Mouse (Mus musculus): ENCODE measurements around the gene Dbndd2. TPM values are rescaled to one million over a fixed set of nuclear protein-coding genes. Genes with fewer than 3 reads are reported as not detected.

Dbndd2 gene
- polyA plus RNA-seq, 1 experiment: 24.8 TPM

DNA sequence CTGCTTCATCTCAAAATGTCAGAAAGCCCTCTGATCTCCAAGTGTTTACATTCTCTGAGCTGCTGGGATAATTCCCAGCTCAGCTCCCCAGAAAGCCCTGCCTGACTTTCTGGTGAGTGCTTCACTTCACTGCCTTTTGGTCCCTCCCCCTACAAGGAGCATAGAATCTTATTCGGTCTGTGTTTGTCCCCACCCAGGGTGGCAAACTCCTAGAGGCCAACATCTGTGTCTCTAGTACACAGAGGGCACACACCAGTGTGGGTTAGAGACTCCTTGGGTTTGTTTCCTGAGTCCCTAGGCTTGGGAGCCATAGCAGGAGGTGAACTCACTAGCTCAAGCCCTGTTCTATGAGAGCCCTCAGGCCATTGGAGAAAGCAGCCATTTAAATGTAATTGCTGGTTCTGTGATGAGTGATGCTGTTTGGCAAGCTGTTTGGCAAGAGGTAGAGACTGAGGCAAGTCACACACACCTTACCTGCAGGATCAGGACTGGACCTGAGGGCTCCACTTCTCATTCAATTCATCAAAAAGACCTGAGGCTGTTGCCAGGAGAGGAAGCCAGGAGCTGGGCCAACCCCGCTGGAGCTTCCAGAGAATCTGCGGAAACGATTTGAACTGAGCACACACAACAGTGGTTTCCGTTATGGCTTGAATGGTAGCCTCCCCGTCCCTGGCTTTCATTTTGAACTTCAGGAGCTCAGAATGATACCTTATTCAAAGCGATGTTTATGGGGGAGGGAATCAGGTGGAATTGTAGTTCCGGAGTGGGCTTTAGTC, 54.9 kb downstream of the Dbndd2 start:
- H3K4me1 ChIP-seq (replicated peaks; ENCODE audit: control insufficient read depth, insufficient read depth, low read length): peaks cover 6% of the 10 kb centered on the region
- H3K27me3 ChIP-seq (ENCODE audit: control insufficient read depth, insufficient read depth, low read length): no peaks in the 10 kb centered on the region
- no peaks in the 10 kb centered on the region for H3K36me3 ChIP-seq (ENCODE audit: control insufficient read depth, insufficient read depth, low read length)
- WGBS: 38% methylated on average over 8 of the region's 8 CpGs
- H3K4me3 ChIP-seq (ENCODE audit: control insufficient read depth, insufficient read depth, low read length): no peak overlapping the region
- DNase-seq: no peak
- H3K27ac ChIP-seq (ENCODE audit: control insufficient read depth, insufficient read depth, low read length): no peak overlapping the region
- TF ChIP-seq CTCF (IDR thresholded peaks at IDR 0.05; ENCODE audit: borderline replicate concordance, control insufficient read depth, extremely low read depth, insufficient read depth, low read length, poor library complexity) (no peak), POLR2A (IDR thresholded peaks at IDR 0.05; ENCODE audit: control insufficient read depth, extremely low read depth, insufficient read depth, low read length, poor library complexity) (no peak)

- no peak overlapping the region for H3K4me3 ChIP-seq (ENCODE audit: control insufficient read depth, insufficient read depth, low read length)
- peaks cover 6% of the 10 kb centered on the region for H3K4me1 ChIP-seq (replicated peaks; ENCODE audit: control insufficient read depth, insufficient read depth, low read length)
- DNase-seq: no peak
- no peaks in the 10 kb centered on the region for H3K36me3 ChIP-seq (ENCODE audit: control insufficient read depth, insufficient read depth, low read length)
- H3K27ac ChIP-seq (ENCODE audit: control insufficient read depth, insufficient read depth, low read length): no peak overlapping the region
- H3K27me3 ChIP-seq (ENCODE audit: control insufficient read depth, insufficient read depth, low read length): no peaks in the 10 kb centered on the region
- TF ChIP-seq CTCF (IDR thresholded peaks at IDR 0.05; ENCODE audit: borderline replicate concordance, control insufficient read depth, extremely low read depth, insufficient read depth, low read length, poor library complexity): no peak
- 95% methylated on average over 5 of the region's 5 CpGs for WGBS
Observed at GRCm38 (mm10) chr2:164542132-164542531, 56.2 kb downstream of the Dbndd2 start.

DNA sequence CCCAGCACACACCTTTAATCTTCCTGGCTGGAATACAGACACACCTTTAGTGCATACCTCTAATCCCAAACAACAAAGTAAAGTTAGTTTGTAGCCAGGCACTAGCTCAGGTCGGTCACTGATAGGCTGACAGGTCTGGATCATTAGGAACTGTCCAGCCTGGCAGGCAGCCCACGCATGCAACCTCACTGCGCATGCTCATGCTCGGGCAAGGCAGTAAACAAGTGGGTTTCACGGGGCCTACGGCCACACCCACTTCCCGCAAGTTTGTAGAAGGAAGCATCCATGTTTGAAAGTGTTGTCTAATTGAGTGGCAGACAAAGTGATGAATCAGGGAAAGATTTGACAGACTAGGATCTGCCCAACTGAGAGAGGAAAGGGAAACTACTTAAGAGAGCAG, 56.7 kb downstream of the Dbndd2 start:
- Histone ChIP-seq H3K27me3 (ENCODE audit: control insufficient read depth, insufficient read depth, low read length) (no peaks in the 10 kb centered on the region), H3K4me3 (ENCODE audit: control insufficient read depth, insufficient read depth, low read length) (no peak overlapping the region), H3K4me1 (replicated peaks; ENCODE audit: control insufficient read depth, insufficient read depth, low read length) (peaks cover 6% of the 10 kb centered on the region), H3K36me3 (ENCODE audit: control insufficient read depth, insufficient read depth, low read length) (no peaks in the 10 kb centered on the region), H3K27ac (ENCODE audit: control insufficient read depth, insufficient read depth, low read length) (no peak overlapping the region)
- no peak for TF ChIP-seq CTCF (IDR thresholded peaks at IDR 0.05; ENCODE audit: borderline replicate concordance, control insufficient read depth, extremely low read depth, insufficient read depth, low read length, poor library complexity)
- TF ChIP-seq POLR2A (IDR thresholded peaks at IDR 0.05; ENCODE audit: control insufficient read depth, extremely low read depth, insufficient read depth, low read length, poor library complexity): no peak
- WGBS: 89% methylated on average over 7 of the region's 7 CpGs
- no peak for DNase-seq

Other genes starting within 250 kb of the Dbndd2 start
- gene Svs2, start 247.6 kb upstream of the Dbndd2 start, polyA plus RNA-seq (2012; rRNA removed): not detected in 2 replicates
- gene Svs3b, start 229.5 kb upstream of the Dbndd2 start, polyA plus RNA-seq (2012; rRNA removed): not detected in 2 replicates
- 0.15 TPM in 1 of 2 replicates, not detected in the other for gene Svs4, start 207.6 kb upstream of the Dbndd2 start, polyA plus RNA-seq (2012; rRNA removed)
- gene Svs3a, start 196.8 kb upstream of the Dbndd2 start, polyA plus RNA-seq (2012; rRNA removed): not detected in 2 replicates
- not detected in 2 replicates for gene Svs6, start 169.4 kb upstream of the Dbndd2 start, polyA plus RNA-seq (2012; rRNA removed)
- not detected in 2 replicates for gene Svs5, start 153.4 kb upstream of the Dbndd2 start, polyA plus RNA-seq (2012; rRNA removed)
- gene Slpi, start 97.0 kb upstream of the Dbndd2 start, polyA plus RNA-seq (2012; rRNA removed): 4.9 and 7.5 TPM in 2 replicates
- gene Rbpjl, start 83.0 kb upstream of the Dbndd2 start, polyA plus RNA-seq (2012; rRNA removed): 0.24 TPM in 1 of 2 replicates, not detected in the other
- gene Matn4, start 80.9 kb upstream of the Dbndd2 start, polyA plus RNA-seq (2012; rRNA removed): 0.82 and 0.93 TPM in 2 replicates
- 18.6 TPM in 2 replicates for gene Sdc4, start 42.2 kb upstream of the Dbndd2 start, polyA plus RNA-seq (2012; rRNA removed)
- 183 and 220 TPM in 2 replicates for gene Sys1, start 29.1 kb upstream of the Dbndd2 start, polyA plus RNA-seq (2012; rRNA removed)
- 27.8 and 35.3 TPM in 2 replicates for gene Gm20458, start 25.1 kb upstream of the Dbndd2 start, polyA plus RNA-seq (2012; rRNA removed)
- gene Trp53tg5, start 12.4 kb upstream of the Dbndd2 start, polyA plus RNA-seq (2012; rRNA removed): not detected in 2 replicates
- 146 and 202 TPM in 2 replicates for gene Pigt, start 11.4 kb downstream of the Dbndd2 start, polyA plus RNA-seq (2012; rRNA removed)
- 20.5 and 28.7 TPM in 2 replicates for gene Wfdc2, start 76.3 kb downstream of the Dbndd2 start, polyA plus RNA-seq (2012; rRNA removed)
- gene Spint3, start 87.4 kb downstream of the Dbndd2 start, polyA plus RNA-seq (2012; rRNA removed): not detected in 2 replicates
- not detected in 2 replicates for gene Wfdc6a, start 99.3 kb downstream of the Dbndd2 start, polyA plus RNA-seq (2012; rRNA removed)
- gene Eppin, start 107.5 kb downstream of the Dbndd2 start, polyA plus RNA-seq (2012; rRNA removed): not detected in 2 replicates
- not detected in 2 replicates for gene Wfdc6b, start 127.4 kb downstream of the Dbndd2 start, polyA plus RNA-seq (2012; rRNA removed)
- gene Wfdc8, start 127.5 kb downstream of the Dbndd2 start, polyA plus RNA-seq (2012; rRNA removed): 0.18 TPM in 1 of 2 replicates, not detected in the other
- not detected in 2 replicates for gene Wfdc16, start 152.7 kb downstream of the Dbndd2 start, polyA plus RNA-seq (2012; rRNA removed)
- gene Wfdc10, start 169.9 kb downstream of the Dbndd2 start, polyA plus RNA-seq (2012; rRNA removed): not detected in 2 replicates
- gene Wfdc9, start 170.5 kb downstream of the Dbndd2 start, polyA plus RNA-seq (2012; rRNA removed): not detected in 2 replicates
- gene Wfdc11, start 188.0 kb downstream of the Dbndd2 start, polyA plus RNA-seq (2012; rRNA removed): not detected in 2 replicates
- gene Wfdc13, start 199.0 kb downstream of the Dbndd2 start, polyA plus RNA-seq (2012; rRNA removed): not detected in 2 replicates
- not detected in 2 replicates for gene Spint4, start 212.4 kb downstream of the Dbndd2 start, polyA plus RNA-seq (2012; rRNA removed)
- not detected in 2 replicates for gene Spint5, start 229.2 kb downstream of the Dbndd2 start, polyA plus RNA-seq (2012; rRNA removed)

All from thymus, adult 2 months (tissue).